Mouse (Mus musculus) stomach, embryonic 16.5 days (tissue): ENCODE measurements around the gene Ube4a. TPM values are rescaled to one million over a fixed set of nuclear protein-coding genes. Genes with fewer than 3 reads are reported as not detected.

Source experiments
- ATAC-seq: fragments of 200-750 bp; cut with Nextera tagmentation; 2 replicates; pipeline ENCODE4 v1.8.0; 2017; ENCODE audit warnings: moderate number of reproducible peaks, moderate TSS enrichment; ENCODE audit not compliant: insufficient read depth, low FRiP score
- H3K27ac ChIP-seq: fragments of 300-500 bp; sonication (generic); 2 replicates; pipeline ENCODE4 v1.5.1; 2014; ENCODE audit warnings: low read length
- H3K27me3 ChIP-seq: fragments of 300-500 bp; sonication (generic); 2 replicates; pipeline ENCODE4 v1.6.1; 2014; ENCODE audit warnings: low read length, control low read depth, mixed read lengths; ENCODE audit not compliant: control insufficient read depth, insufficient read depth
- H3K36me3 ChIP-seq: fragments of 300-500 bp; sonication (generic); 2 replicates; pipeline ENCODE4 v1.6.1; 2014; ENCODE audit warnings: low read length; ENCODE audit not compliant: control insufficient read depth, insufficient read depth
- H3K4me1 ChIP-seq: fragments of 300-500 bp; sonication (generic); 2 replicates; pipeline ENCODE4 v1.6.1; 2014; ENCODE audit warnings: low read length, control low read depth, mixed read lengths; ENCODE audit not compliant: control insufficient read depth, insufficient read depth
- H3K4me2 ChIP-seq: fragments of 300-500 bp; sonication (generic); 2 replicates; pipeline ENCODE4 v1.6.1; 2014; ENCODE audit warnings: low read depth, low read length, mixed read lengths
- H3K4me3 ChIP-seq: fragments of 300-500 bp; sonication (generic); replicated peaks from 2 replicates; pipeline ENCODE4 v1.5.1; 2014; ENCODE audit warnings: mild to moderate bottlenecking, low read length
- H3K9ac ChIP-seq: fragments of 300-500 bp; sonication (generic); 2 replicates; pipeline ENCODE4 v1.6.1; 2014; ENCODE audit warnings: low read length
- H3K9me3 ChIP-seq: fragments of 300-500 bp; sonication (generic); replicated peaks from 2 replicates; pipeline ENCODE4 v1.6.1; 2016; ENCODE audit warnings: low read length, control low read depth; ENCODE audit not compliant: control insufficient read depth
- WGBS: fragments of 180-500 bp; shearing (Covaris S2); extraction: QIAGEN DNeasy Blood & Tissue Kit; methylation state at CpG from one replicate; pipeline ENCODE4 v1.1.7; 2014; 5-methylcytosine and 5-hydroxymethylcytosine counted together
- polyA plus RNA-seq: library from polyadenylated mRNA; unstranded; fragments of >200 nt; fragmentation: Nextera tagmentation; extraction: Ambion mirVana; gene quantifications from 2 replicates; pipeline ENCODE4 v1.2.1, GENCODE M21; 2015

Ube4a gene
- polyA plus RNA-seq, 1 experiment from 2014 or later = 24.8 TPM

GRCm38 (mm10) chr9:44999171-44999570, 33.8 kb upstream of the Ube4a start:
- H3K4me1 ChIP-seq = no peaks in the 10 kb centered on the region
- H3K27ac ChIP-seq = no peak overlapping the region
- no peaks in the 10 kb centered on the region for H3K9me3 ChIP-seq
- H3K9ac ChIP-seq = no peak overlapping the region
- H3K36me3 ChIP-seq = no peaks in the 10 kb centered on the region
- no peak for ATAC-seq
- H3K4me2 ChIP-seq = no peak overlapping the region
- 56% methylated on average over 6 of the region's 6 CpGs for WGBS
- H3K4me3 ChIP-seq = no peak overlapping the region
- no peaks in the 10 kb centered on the region for H3K27me3 ChIP-seq

- Histone ChIP-seq H3K27ac (no peak overlapping the region), H3K36me3 (no peaks in the 10 kb centered on the region), H3K9ac (no peak overlapping the region), H3K27me3 (no peaks in the 10 kb centered on the region), H3K4me3 (no peak overlapping the region), H3K4me2 (no peak overlapping the region), H3K4me1 (no peaks in the 10 kb centered on the region), H3K9me3 (no peaks in the 10 kb centered on the region)
- 65% methylated on average over 11 of the region's 11 CpGs for WGBS
- no peak for ATAC-seq
Observed at GRCm38 (mm10) chr9:44998138-44998537, 32.7 kb upstream of the Ube4a start.

DNA sequence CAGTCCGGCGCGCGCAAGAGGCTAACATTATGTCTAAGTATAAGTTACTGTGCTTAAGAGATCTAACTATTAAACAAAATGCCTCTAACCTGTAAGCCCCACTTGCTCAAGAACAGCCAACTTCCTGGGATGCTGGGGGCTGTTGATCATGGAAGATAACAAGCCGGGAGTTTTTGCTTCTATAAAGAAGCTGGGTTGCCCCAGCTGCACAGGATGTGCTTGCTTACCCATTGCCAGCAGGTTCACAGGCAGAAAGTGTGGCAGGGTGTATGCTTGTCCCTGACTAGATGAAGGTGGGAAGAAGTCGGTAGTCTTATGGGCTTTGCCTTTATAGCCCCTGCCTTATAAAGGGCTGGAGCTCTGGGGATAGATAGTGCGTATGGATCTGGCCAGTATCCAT, 31.2 kb upstream of the Ube4a start:
- Histone ChIP-seq H3K27me3 (no peaks in the 10 kb centered on the region), H3K4me1 (no peaks in the 10 kb centered on the region), H3K9me3 (no peaks in the 10 kb centered on the region), H3K27ac (no peak overlapping the region), H3K36me3 (no peaks in the 10 kb centered on the region), H3K4me2 (no peak overlapping the region), H3K4me3 (no peak overlapping the region), H3K9ac (no peak overlapping the region)
- WGBS = 94% methylated on average over 7 of the region's 7 CpGs
- no peak for ATAC-seq

DNA sequence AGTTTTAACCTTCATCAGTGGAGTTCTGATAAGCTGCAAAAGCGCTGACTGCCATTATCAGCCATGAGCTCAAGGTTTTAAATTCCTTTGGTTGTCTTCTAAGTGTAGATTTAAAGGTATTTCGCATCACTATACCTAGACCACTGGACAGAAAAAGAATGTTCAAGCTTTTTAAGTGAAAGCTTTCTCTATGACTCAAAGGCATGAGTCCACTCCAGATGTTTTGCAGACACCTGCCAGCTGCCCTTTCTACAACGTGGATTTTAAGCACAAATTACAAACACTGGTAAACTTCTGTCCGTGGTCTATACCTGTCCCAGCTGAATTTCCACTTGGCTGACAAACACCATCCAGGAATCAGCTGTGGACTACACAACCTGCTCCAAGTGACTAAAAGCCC, 29.6 kb upstream of the Ube4a start:
- Histone ChIP-seq H3K4me1 (no peaks in the 10 kb centered on the region), H3K9ac (no peak overlapping the region)
- ATAC-seq = no peak

DNA sequence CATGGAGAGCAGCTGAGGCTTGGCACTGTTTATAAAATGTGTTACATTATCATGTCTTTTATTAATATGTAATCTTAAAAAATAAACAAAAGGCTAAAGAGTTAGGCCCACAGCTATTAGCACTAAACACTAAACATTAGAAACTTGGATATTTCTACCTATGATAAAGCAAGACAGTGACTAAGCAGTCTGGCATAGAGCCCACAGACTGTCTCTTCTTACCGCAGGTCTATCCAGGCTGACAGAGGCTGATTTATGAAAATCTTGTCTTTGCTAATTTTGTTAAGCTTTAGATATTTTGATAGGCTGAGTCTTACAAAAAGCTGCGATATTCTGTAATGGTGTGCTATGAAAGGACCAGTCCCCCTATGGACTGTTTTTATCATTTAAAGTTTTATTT, 27.9 kb upstream of the Ube4a start:
- no peak overlapping the region for H3K4me2 ChIP-seq
- ATAC-seq = no peak
- H3K4me3 ChIP-seq = no peak overlapping the region
- no peaks in the 10 kb centered on the region for H3K9me3 ChIP-seq
- no peak overlapping the region for H3K27ac ChIP-seq
- H3K4me1 ChIP-seq = no peaks in the 10 kb centered on the region
- 73% methylated on average over 2 of the region's 2 CpGs for whole genome bisulfite sequencing
- no peak overlapping the region for H3K9ac ChIP-seq
- no peaks in the 10 kb centered on the region; the same call in 1 of the 2 replicates for H3K27me3 ChIP-seq
- no peaks in the 10 kb centered on the region for H3K36me3 ChIP-seq

More for the DNA sequence above, 29.6 kb upstream of the Ube4a start:
- Histone ChIP-seq H3K27me3 (no peaks in the 10 kb centered on the region), H3K9me3 (no peaks in the 10 kb centered on the region), H3K36me3 (no peaks in the 10 kb centered on the region), H3K27ac (no peak overlapping the region), H3K4me3 (no peak overlapping the region), H3K4me2 (no peak overlapping the region)
- 67% methylated on average over 4 of the region's 4 CpGs for WGBS

DNA sequence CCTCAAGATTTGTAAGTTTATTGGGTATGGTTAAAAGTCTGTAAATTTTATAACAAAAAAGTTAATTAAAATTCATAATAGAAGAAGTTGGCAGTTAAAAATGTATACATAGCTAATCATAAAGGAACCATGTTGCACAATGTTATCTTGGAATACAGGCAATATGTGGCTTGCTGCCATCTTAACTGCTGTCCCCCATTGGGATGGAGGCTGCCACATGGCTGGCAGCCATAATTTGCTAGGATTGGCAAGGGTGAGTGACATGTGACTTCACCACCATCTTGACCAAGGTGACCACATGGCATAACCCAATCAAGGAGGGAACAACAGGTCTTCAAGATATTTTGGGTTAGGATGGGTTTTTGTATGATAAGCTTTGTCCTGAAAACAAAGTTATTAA, 26.9 kb upstream of the Ube4a start:
- Histone ChIP-seq H3K4me1 (no peaks in the 10 kb centered on the region), H3K36me3 (no peaks in the 10 kb centered on the region), H3K27ac (no peak overlapping the region), H3K4me2 (no peak overlapping the region), H3K4me3 (no peak overlapping the region), H3K9me3 (no peaks in the 10 kb centered on the region), H3K27me3 (no peaks in the 10 kb centered on the region; the same call in 1 of the 2 replicates), H3K9ac (no peak overlapping the region)
- ATAC-seq = no peak

- Histone ChIP-seq H3K27ac (no peak overlapping the region), H3K9ac (no peak overlapping the region), H3K36me3 (no peaks in the 10 kb centered on the region), H3K27me3 (no peaks in the 10 kb centered on the region; the same call in 1 of the 2 replicates), H3K4me2 (no peak overlapping the region), H3K4me3 (no peak overlapping the region), H3K4me1 (no peaks in the 10 kb centered on the region), H3K9me3 (no peaks in the 10 kb centered on the region)
- WGBS = 77% methylated on average over 2 of the region's 2 CpGs
- ATAC-seq = no peak
Observed at GRCm38 (mm10) chr9:44991821-44992220, 26.4 kb upstream of the Ube4a start.

DNA sequence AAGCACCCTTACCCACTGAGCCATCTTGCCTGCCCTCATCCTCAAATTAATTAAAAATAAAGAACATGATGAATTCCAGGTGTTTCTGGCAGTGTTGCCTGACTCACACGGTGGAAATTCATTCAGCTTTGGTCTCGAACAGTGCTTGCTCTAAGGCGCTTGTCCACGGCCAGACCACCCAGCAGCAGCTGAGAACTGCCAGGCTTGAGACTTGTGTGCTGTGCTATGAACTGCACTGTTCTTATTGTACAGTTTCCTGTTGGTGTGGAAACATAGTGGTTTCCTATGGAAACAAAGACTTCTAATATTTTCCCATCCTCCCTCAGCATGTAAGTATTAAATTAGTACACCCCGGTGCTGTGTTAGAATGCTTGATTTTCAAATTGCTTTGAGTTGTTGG, 21.6 kb upstream of the Ube4a start:
- H3K9me3 ChIP-seq = no peaks in the 10 kb centered on the region
- H3K4me1 ChIP-seq = no peaks in the 10 kb centered on the region
- no peaks in the 10 kb centered on the region for H3K36me3 ChIP-seq
- H3K9ac ChIP-seq = no peak overlapping the region
- H3K4me3 ChIP-seq = no peak overlapping the region
- WGBS = 60% methylated on average over 5 of the region's 5 CpGs
- no peaks in the 10 kb centered on the region; the same call in 1 of the 2 replicates for H3K27me3 ChIP-seq
- H3K27ac ChIP-seq = no peak overlapping the region
- H3K4me2 ChIP-seq = no peak overlapping the region
- no peak for ATAC-seq

- no peaks in the 10 kb centered on the region for H3K36me3 ChIP-seq
- no peaks in the 10 kb centered on the region for H3K9me3 ChIP-seq
- no peak overlapping the region for H3K4me2 ChIP-seq
- H3K4me1 ChIP-seq = no peaks in the 10 kb centered on the region
- ATAC-seq = no peak
- H3K27me3 ChIP-seq = no peaks in the 10 kb centered on the region; the same call in 1 of the 2 replicates
- H3K9ac ChIP-seq = no peak overlapping the region
- no peak overlapping the region for H3K4me3 ChIP-seq
- WGBS = 64% methylated on average over 14 of the region's 14 CpGs
- no peak overlapping the region for H3K27ac ChIP-seq
Observed at GRCm38 (mm10) chr9:44986242-44986781, 20.9 kb upstream of the Ube4a start.
